Mouse (Mus musculus) mouse trophoblast stem cell (cell line): ENCODE data around the gene Hps3.
"Not testable (repeated sequence)": the region's sequence is repeated elsewhere in the genome, so short reads cannot be mapped to it uniquely, and the experiment has no call there.

ENCODE experiments used
- in situ Hi-C, 2 experiments: fragments of 300-500 bp; cut with MseI, MboI; formaldehyde crosslinking; loops; 2 replicates in 1 of 2; 3 replicates in 1 of 2; pipeline ENCODE4 v1.15.1; 2025

Gene Hps3

GRCm38 (mm10) chr3:19949401-19949800 is 85.7 kb downstream of the Hps3 start:
- in situ Hi-C loops = not testable (repeated sequence)

GRCm38 (mm10) chr3:19948552-19948951 is 86.6 kb downstream of the Hps3 start:
- in situ Hi-C loops = no loop called here
